In genomic region chr14:30252824-30253223, GRCm38 (mm10) we compare ENCODE assay signal across 25 mouse cellular contexts.
A peak's percentile ranks its signal among the peaks of the same experiment; 100 is the strongest.
DNase-seq lines count a peak whose midpoint lies in the region; ATAC-seq lines count a peak whose summit lies in the region.
"Had no signal": no experiment of that assay in that cellular context is flagged by ENCODE, and none has a peak within 500 bp of the region (broad histone marks: within the 10 kb centered on the region; RNA-seq: fewer than 3 reads in every experiment).

No protein-coding gene starts in this region.

- intact Hi-C loops in heart, postnatal 36 days (cut with DNase I), result no loop called here

- no peak overlapping the region for H3K9ac ChIP-seq in lung, embryonic 16.5 days (ENCODE audit: low read length)
- H3K9ac ChIP-seq: forebrain, embryonic 13.5 days; heart, embryonic 12.5 days; heart, embryonic 15.5 days; hindbrain, embryonic 12.5 days; hindbrain, embryonic 15.5 days had no signal

- 50% methylated on average over 2 of the region's 2 CpGs for WGBS in lung, embryonic 16.5 days

- no peak overlapping the region for H3K4me2 ChIP-seq in lung, embryonic 16.5 days (ENCODE audit: low read depth, low read length)
- H3K4me2 ChIP-seq: forebrain, embryonic 13.5 days; heart, embryonic 12.5 days; heart, embryonic 15.5 days; hindbrain, embryonic 12.5 days; hindbrain, embryonic 15.5 days had no signal

- peaks cover 4% of the 10 kb centered on the region; the same call in 1 of the 2 replicates for H3K4me1 ChIP-seq in lung, embryonic 16.5 days (replicated peaks; ENCODE audit: control insufficient read depth, insufficient read depth, low read length)

- H3K27ac ChIP-seq in lung, embryonic 16.5 days (ENCODE audit: low read length), result no peak overlapping the region
- H3K27ac ChIP-seq: forebrain, embryonic 10.5 days; forebrain, embryonic 13.5 days; heart, embryonic 15.5 days; hindbrain, embryonic 12.5 days; hindbrain, embryonic 15.5 days had no signal

- DNase-seq in lung, adult 18-20 months, result peak; percentile 22 to 60
- DNase-seq in lung, postnatal 14 days, result no peak
- peak; percentile 53 for DNase-seq in lung, postnatal 25 days (ENCODE audit: low spot score)
- no peak for DNase-seq in cerebellum, postnatal 36 days
- no peak for DNase-seq in right cerebral cortex, postnatal 4 days
- DNase-seq in heart, postnatal 36 days, result no peak
- DNase-seq: adrenal gland, adult 2 months; adrenal gland, postnatal 14 days; cerebellum, adult 11 months; cerebellum, adult 8-10 months; cerebellum, postnatal 10 days; gastrocnemius, postnatal 10 days; gastrocnemius, postnatal 36 days; heart, adult 18-20 months; heart, postnatal 10 days had no signal

- H3K36me3 ChIP-seq in lung, embryonic 16.5 days (ENCODE audit: control insufficient read depth, insufficient read depth, low read length), result no peaks in the 10 kb centered on the region
- H3K36me3 ChIP-seq: forebrain, embryonic 10.5 days; heart, embryonic 12.5 days; heart, embryonic 15.5 days; hindbrain, embryonic 12.5 days; hindbrain, embryonic 15.5 days had no signal

- no peaks in the 10 kb centered on the region for H3K27me3 ChIP-seq in lung, embryonic 16.5 days (ENCODE audit: control insufficient read depth, insufficient read depth, low read depth, low read length)
- H3K27me3 ChIP-seq: forebrain, embryonic 13.5 days; heart, embryonic 12.5 days; heart, embryonic 15.5 days; hindbrain, embryonic 12.5 days; hindbrain, embryonic 15.5 days had no signal

- no peak overlapping the region for H3K4me3 ChIP-seq in lung, embryonic 16.5 days (ENCODE audit: low read length)
- H3K4me3 ChIP-seq: forebrain, embryonic 10.5 days; forebrain, embryonic 13.5 days; heart, embryonic 12.5 days; heart, embryonic 15.5 days; hindbrain, embryonic 12.5 days; hindbrain, embryonic 15.5 days had no signal

- ATAC-seq in granulocyte monocyte progenitor cell, adult 5-6 weeks (replicated peaks; ENCODE audit: poor library complexity, severe bottlenecking), result peak; percentile 35
- ATAC-seq in lung, embryonic 16.5 days (ENCODE audit: low read depth), result peak; percentile 69; the same call in 1 of the 2 replicates
- ATAC-seq: CD4-positive, CD25-positive, alpha-beta regulatory T cell, adult 4 months; forebrain, embryonic 13.5 days; forebrain, embryonic 16.5 days had no signal

- no peaks in the 10 kb centered on the region for H3K9me3 ChIP-seq in lung, embryonic 16.5 days (ENCODE audit: control insufficient read depth, low read length)
- H3K9me3 ChIP-seq: forebrain, embryonic 10.5 days; forebrain, embryonic 13.5 days; heart, embryonic 12.5 days; heart, embryonic 15.5 days; hindbrain, embryonic 12.5 days; hindbrain, embryonic 15.5 days had no signal

Comparison
In these comparisons a context has a peak if more than half of its experiments do, and no peak if none do; other contexts are left out.
1. DNase-seq: peak in lung, adult 18-20 months (2 of 2) and lung, postnatal 25 days (single experiment); none in lung, postnatal 14 days (single experiment), cerebellum, postnatal 36 days (0 of 2), right cerebral cortex, postnatal 4 days (single experiment) and heart, postnatal 36 days (0 of 2).